Mouse (Mus musculus) liver, embryonic 14.5 days (tissue): ENCODE measurements around the gene Stau1. TPM values are rescaled to one million over a fixed set of nuclear protein-coding genes. Genes with fewer than 3 reads are reported as not detected.

ENCODE experiments used
- ATAC-seq: fragments of 200-750 bp; cut with Nextera tagmentation; 2 replicates; pipeline ENCODE4 v1.8.0; 2017; ENCODE audit warnings: moderate number of reproducible peaks, mild to moderate bottlenecking, moderate library complexity; ENCODE audit not compliant: insufficient read depth
- DNase-seq, 3 experiments: peaks; one replicate each; pipeline ENCODE4 v3.0.0-alpha.2; 2012 to 2013; ENCODE audit warnings: low read depth in 3 of 3, low spot score in 3 of 3
- H3K27ac ChIP-seq: fragments of 300-500 bp; sonication (generic); 2 replicates; pipeline ENCODE4 v1.5.1; 2014; ENCODE audit warnings: moderate library complexity, mild to moderate bottlenecking, control low read depth, inconsistent platforms
- H3K27me3 ChIP-seq: fragments of 300-500 bp; sonication (generic); 2 replicates; pipeline ENCODE4 v1.6.1; 2014; ENCODE audit warnings: mild to moderate bottlenecking, low read length, moderate library complexity; ENCODE audit not compliant: control insufficient read depth, insufficient read depth
- H3K36me3 ChIP-seq: fragments of 300-500 bp; sonication (generic); replicated peaks from 2 replicates; pipeline ENCODE4 v1.6.1; 2014; ENCODE audit warnings: low read depth; ENCODE audit not compliant: control insufficient read depth, insufficient read depth
- H3K4me1 ChIP-seq, 2 experiments: fragments of 200-500 bp in 1 of 2; fragments of 300-500 bp in 1 of 2; sonication (generic) in 1 of 2; replicated peaks; 2 replicates each; pipeline ENCODE4 v1.6.1; 2012 to 2014; ENCODE audit warnings: antibody characterized with exemption in 1 of 2, inconsistent platforms in 1 of 2, low read length in 1 of 2; ENCODE audit not compliant: control insufficient read depth in 2 of 2, insufficient read depth in 2 of 2
- H3K4me2 ChIP-seq: fragments of 300-500 bp; sonication (generic); 2 replicates; pipeline ENCODE4 v1.6.1; 2014; ENCODE audit warnings: low read depth, mild to moderate bottlenecking, control low read depth, moderate library complexity
- H3K4me3 ChIP-seq, 2 experiments: fragments of 200-500 bp in 1 of 2; fragments of 300-500 bp in 1 of 2; sonication (generic) in 1 of 2; 2 replicates each; pipeline ENCODE4 v1.5.1; 2012 to 2014; ENCODE audit warnings: low read depth in 2 of 2, low read length in 2 of 2, mild to moderate bottlenecking in 2 of 2, control low read depth in 1 of 2, inconsistent platforms in 1 of 2, moderate library complexity in 1 of 2; ENCODE audit not compliant: insufficient read depth in 1 of 2
- H3K9ac ChIP-seq: fragments of 300-500 bp; sonication (generic); replicated peaks from 2 replicates; pipeline ENCODE4 v1.6.1; 2014; ENCODE audit warnings: mild to moderate bottlenecking, control low read depth, moderate library complexity
- H3K9me3 ChIP-seq: fragments of 300-500 bp; sonication (generic); 2 replicates; pipeline ENCODE4 v1.6.1; 2016; ENCODE audit warnings: low read length, mixed read lengths; ENCODE audit not compliant: control insufficient read depth
- CTCF ChIP-seq: IDR thresholded peaks from 2 replicates; pipeline ENCODE4 v1.5.1; 2016; ENCODE audit warnings: antibody characterized with exemption, low read depth, control low read depth
- EP300 ChIP-seq: IDR thresholded peaks from 2 replicates; pipeline ENCODE4 v1.6.1; 2016; ENCODE audit warnings: antibody characterized with exemption, low read depth
- whole genome bisulfite sequencing: fragments of 180-500 bp; shearing (Covaris S2); extraction: QIAGEN DNeasy Blood & Tissue Kit; methylation state at CpG from one replicate; pipeline ENCODE4 v1.1.7; 2014; ENCODE audit not compliant: insufficient replicate concordance; 5-methylcytosine and 5-hydroxymethylcytosine counted together
- polyA plus RNA-seq, 2 experiments: library from polyadenylated mRNA; depleted of rRNA in 1 of 2; stranded (reverse) in 1 of 2; unstranded in 1 of 2; fragments of >200 nt; fragmentation: Nextera tagmentation in 1 of 2; extraction: Ambion mirVana in 1 of 2; gene quantifications; 2 replicates each; pipeline versions ENCODE4 v1.2.1 to v1.2.3; 2012 to 2014

Gene Stau1
- polyA plus RNA-seq (2012; rRNA removed): 8.8 and 11.4 TPM in 2 replicates
- 15.6 and 17.9 TPM in 2 replicates for polyA plus RNA-seq (2014; fragmentation: Nextera tagmentation; extraction: Ambion mirVana)

DNA sequence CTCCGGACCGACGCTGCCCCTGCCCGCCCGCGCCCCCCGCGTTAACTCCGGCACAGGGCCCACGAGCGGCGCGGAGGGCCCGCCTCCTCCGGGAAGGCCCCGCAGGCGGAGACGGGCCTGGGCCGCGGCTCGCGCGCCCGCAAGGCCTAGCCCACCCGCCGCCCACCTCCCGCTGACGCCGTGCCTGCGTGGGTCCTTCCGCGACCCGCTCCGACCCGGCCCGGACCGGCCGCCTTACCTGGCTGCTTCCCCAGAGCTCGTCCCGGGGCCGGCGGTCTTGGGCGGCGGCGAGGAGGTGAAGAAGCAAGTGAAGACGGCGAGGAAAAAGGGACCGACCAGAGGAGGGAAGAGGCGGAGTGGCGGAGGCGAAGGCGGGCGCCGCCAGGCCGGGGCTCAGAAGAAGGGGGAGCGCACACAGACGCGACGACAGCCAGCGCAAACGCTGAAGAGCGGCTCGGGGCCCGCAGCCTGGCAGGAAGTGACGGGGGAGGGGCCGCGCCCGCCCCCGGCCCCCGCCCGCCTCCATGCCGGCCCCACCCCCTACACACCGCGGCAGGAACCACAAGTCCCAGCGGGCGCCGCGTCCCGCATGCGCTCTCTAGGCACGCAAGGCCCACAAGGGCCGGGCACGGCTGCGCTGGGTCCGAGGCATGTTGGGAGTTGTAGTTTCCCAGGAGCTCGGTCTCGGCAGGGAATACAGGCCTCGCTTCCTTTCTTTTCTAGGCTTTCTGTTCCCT, at the start of gene Stau1:
Gene Stau1, minus strand, starts transcription at position 504 of the 737 bp plus-strand sequence.
- Histone ChIP-seq H3K9me3 (no peaks in the 10 kb centered on the region), H3K27ac (peak within 1 kb of the TSS; percentile 79), H3K27me3 (no peaks in the 10 kb centered on the region), H3K4me2 (peak within 1 kb of the TSS; percentile 97), H3K9ac (peak within 1 kb of the TSS; percentile 94), H3K36me3 (no peaks in the 10 kb centered on the region), H3K4me1 (peaks cover 25 to 33% of the 10 kb centered on the region in 2 experiments), H3K4me3 (peak within 1 kb of the TSS; percentile 81 to 93)
- TF ChIP-seq EP300 (no peak), CTCF (no peak)
- under 1% methylated on average over 87 of the region's 88 CpGs for WGBS
- DNase-seq (peak; percentile 91 to 94 (median 93)), ATAC-seq (peak; percentile 99)

DNA sequence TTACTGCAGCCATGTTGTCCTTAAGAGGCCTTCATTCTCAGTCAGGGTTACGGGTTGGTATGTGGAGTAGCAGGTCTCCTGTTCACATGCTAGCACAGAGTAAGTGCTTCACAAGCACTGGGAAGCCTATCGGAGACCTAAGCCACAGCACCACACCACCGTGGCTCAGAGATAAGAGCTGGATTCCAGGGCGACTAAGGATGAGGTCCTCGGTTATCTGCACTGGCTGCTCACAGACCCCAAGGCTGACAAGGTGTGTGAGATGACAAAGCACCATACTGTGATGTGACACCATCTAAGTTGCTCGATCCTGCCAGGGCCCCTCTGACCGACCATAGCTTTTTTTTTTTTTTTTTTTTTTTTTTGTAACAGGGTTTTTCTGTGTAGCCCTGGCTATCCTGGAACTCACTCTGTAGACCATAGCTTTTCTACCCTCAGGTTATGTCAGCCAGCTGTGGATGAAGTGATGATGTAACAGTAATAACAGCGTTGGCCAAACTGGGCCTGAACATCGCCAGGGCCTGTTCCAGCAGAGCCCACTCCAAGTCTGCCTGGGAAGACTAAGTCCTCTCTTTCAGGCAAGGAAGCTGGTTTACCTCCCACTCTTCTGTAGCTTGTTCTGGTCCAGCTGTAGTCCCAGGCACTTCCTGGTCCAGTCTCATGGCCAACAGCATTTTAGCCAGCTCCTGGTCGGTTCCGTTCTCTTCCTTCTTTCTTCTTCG, 47.5 kb upstream of the Stau1 start:
- ATAC-seq (peak; percentile 99), DNase-seq (peak; percentile 94 to 96 (median 95))
- H3K27ac ChIP-seq: peak overlapping the region; percentile 91
- peaks cover 34 to 49% of the 10 kb centered on the region in 2 experiments for H3K4me1 ChIP-seq
- peak; percentile 98 for TF ChIP-seq EP300
- peak; percentile 54 for TF ChIP-seq CTCF
- no peaks in the 10 kb centered on the region for H3K27me3 ChIP-seq
- 32% methylated on average over 12 of the region's 12 CpGs for WGBS
- no peaks in the 10 kb centered on the region for H3K9me3 ChIP-seq
- peak overlapping the region; percentile 67 for H3K4me2 ChIP-seq
- H3K9ac ChIP-seq: peak overlapping the region; percentile 65
- H3K4me3 ChIP-seq: peak overlapping the region; percentile 36 to 62
- peaks cover 84% of the 10 kb centered on the region for H3K36me3 ChIP-seq

DNA sequence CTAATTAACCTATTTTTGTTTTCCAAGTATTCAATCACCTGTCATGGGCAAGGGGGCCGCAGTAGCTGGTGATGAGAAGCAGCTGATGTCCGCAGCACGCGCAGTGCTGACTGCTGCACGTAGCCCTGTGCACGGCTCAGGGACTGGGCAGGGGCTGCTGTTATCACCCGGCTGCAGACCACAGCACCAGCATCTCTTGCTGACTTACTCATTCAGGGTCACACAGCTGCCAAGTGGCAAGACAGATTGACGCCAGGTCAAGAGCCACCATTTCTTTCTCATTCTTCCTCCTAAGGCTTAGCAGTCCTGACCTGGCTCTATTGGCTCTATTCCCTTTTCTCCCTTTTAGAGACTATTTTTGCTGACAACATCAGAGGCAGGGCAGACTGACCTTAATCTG, 43.3 kb upstream of the Stau1 start:
- Histone ChIP-seq H3K4me3 (no peak overlapping the region), H3K9me3 (no peaks in the 10 kb centered on the region), H3K9ac (no peak overlapping the region), H3K27ac (peak overlapping the region; percentile 32), H3K4me2 (peak overlapping the region; percentile 3; the same call in 1 of the 2 replicates), H3K36me3 (peaks cover 93% of the 10 kb centered on the region), H3K27me3 (no peaks in the 10 kb centered on the region), H3K4me1 (peaks cover 27 to 42% of the 10 kb centered on the region in 2 experiments)
- DNase-seq (peak in 1 of 3 experiments; percentile 45), ATAC-seq (peak; percentile 38)
- 26% methylated on average over 8 of the region's 8 CpGs for WGBS
- TF ChIP-seq EP300 (peak; percentile 88), CTCF (no peak)

DNA sequence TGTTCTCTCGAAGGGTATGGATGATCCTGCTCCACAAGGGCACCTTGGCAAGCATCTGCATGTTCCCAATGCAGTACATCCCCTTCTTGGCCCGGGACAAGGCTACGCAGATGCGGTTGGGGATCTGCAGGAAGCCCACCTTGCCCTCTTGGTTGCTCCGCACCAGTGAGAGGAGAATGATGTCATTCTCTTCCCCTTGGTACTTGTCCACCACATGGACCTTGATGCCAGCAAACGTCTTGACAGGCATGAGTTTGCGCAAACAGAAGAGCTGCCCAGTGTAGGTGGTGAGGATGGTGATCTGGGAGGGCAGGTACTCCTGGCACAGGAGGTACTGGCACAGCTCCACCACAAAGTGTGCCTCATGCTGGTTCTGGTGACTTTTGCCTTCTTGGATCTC, 42.6 kb upstream of the Stau1 start:
- ATAC-seq (no peak), DNase-seq (no peak)
- Histone ChIP-seq H3K9me3 (no peaks in the 10 kb centered on the region), H3K4me2 (no peak overlapping the region), H3K9ac (no peak overlapping the region), H3K27ac (no peak overlapping the region), H3K36me3 (peaks cover 93% of the 10 kb centered on the region), H3K4me3 (no peak overlapping the region), H3K27me3 (no peaks in the 10 kb centered on the region), H3K4me1 (peaks cover 20 to 36% of the 10 kb centered on the region in 2 experiments)
- TF ChIP-seq CTCF: no peak
- no peak for TF ChIP-seq EP300
- 89% methylated on average over 7 of the region's 7 CpGs for WGBS

DNA sequence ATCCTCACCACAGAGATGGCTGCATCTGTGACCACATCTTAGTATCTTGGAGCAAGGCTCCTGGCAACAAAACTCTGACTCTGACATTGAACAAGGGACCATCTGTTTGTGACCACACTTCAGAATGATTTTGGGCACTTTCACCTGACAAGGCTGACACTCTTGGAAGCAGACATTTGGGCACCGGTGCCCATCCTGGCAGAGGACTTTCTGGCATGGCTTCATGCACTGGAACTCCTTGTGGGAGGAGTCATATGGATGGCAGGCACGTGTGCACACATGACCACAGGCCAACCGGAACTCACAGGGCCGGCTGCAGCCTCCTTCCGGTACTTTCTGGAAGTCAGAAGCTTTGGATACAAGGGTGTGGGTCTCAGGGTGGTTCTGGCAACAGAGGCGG, 42.2 kb upstream of the Stau1 start:
- peaks cover 97% of the 10 kb centered on the region for H3K36me3 ChIP-seq
- H3K4me2 ChIP-seq: no peak overlapping the region
- peaks cover 20 to 34% of the 10 kb centered on the region in 2 experiments for H3K4me1 ChIP-seq
- no peak overlapping the region for H3K9ac ChIP-seq
- no peaks in the 10 kb centered on the region for H3K27me3 ChIP-seq
- DNase-seq (no peak), ATAC-seq (no peak)
- WGBS: 80% methylated on average over 6 of the region's 6 CpGs
- H3K27ac ChIP-seq: no peak overlapping the region
- H3K9me3 ChIP-seq: no peaks in the 10 kb centered on the region
- no peak overlapping the region for H3K4me3 ChIP-seq
- TF ChIP-seq CTCF (no peak), EP300 (no peak)
